Mouse (Mus musculus): Measurements from ENCODE around the gene Gm8897. TPM values are rescaled to one million over a fixed set of nuclear protein-coding genes. Genes with fewer than 3 reads are reported as not detected.
"Not testable (repeated sequence)": the region's sequence is repeated elsewhere in the genome, so short reads cannot be mapped to it uniquely, and the experiment has no call there.

The Gm8897 gene
- not detected in 2 replicates for polyA plus RNA-seq (2016; fragmentation: Nextera tagmentation; extraction: Ambion mirVana)

GRCm38 (mm10) chr5:11416118-11416517, at the start of gene Gm8897:
Gene Gm8897 (plus strand): TSS chr5:11416418.
- not testable (repeated sequence) for H3K9me3 ChIP-seq; H3K4me1 ChIP-seq; H3K4me3 ChIP-seq; H3K27ac ChIP-seq; H3K4me2 ChIP-seq (replicated peaks); H3K27me3 ChIP-seq; H3K9ac ChIP-seq; H3K36me3 ChIP-seq; ATAC-seq (ENCODE audit: insufficient number of reproducible peaks, insufficient read depth, low FRiP score, low TSS enrichment)
- 70% methylated on average over 2 of the region's 2 CpGs for WGBS

- 64% methylated on average over 1 of the region's 1 CpGs for WGBS
- not testable (repeated sequence) for H3K27me3 ChIP-seq; H3K4me1 ChIP-seq; H3K4me3 ChIP-seq; ATAC-seq (ENCODE audit: insufficient number of reproducible peaks, insufficient read depth, low FRiP score, low TSS enrichment); H3K9me3 ChIP-seq; H3K27ac ChIP-seq; H3K36me3 ChIP-seq; H3K4me2 ChIP-seq (replicated peaks); H3K9ac ChIP-seq
These were observed 473 bp downstream of the Gm8897 start for GRCm38 (mm10) chr5:11416691-11417090.

Other genes with a start within 250 kb of the Gm8897 start
- gene Gm5861, start 233.3 kb upstream of the Gm8897 start, polyA plus RNA-seq (2016; fragmentation: Nextera tagmentation; extraction: Ambion mirVana) = not detected in 2 replicates
- gene Gm8890, start 160.4 kb upstream of the Gm8897 start, polyA plus RNA-seq (2016; fragmentation: Nextera tagmentation; extraction: Ambion mirVana) = not detected in 2 replicates
- gene Speer1, start 74.9 kb upstream of the Gm8897 start, polyA plus RNA-seq (2016; fragmentation: Nextera tagmentation; extraction: Ambion mirVana) = not detected in 2 replicates
- gene Gm8906, start 86.3 kb downstream of the Gm8897 start, polyA plus RNA-seq (2016; fragmentation: Nextera tagmentation; extraction: Ambion mirVana) = not detected in 2 replicates
- not detected in 2 replicates for gene Gm6460, start 178.5 kb downstream of the Gm8897 start, polyA plus RNA-seq (2016; fragmentation: Nextera tagmentation; extraction: Ambion mirVana)

Measured in embryonic facial prominence, embryonic 12.5 days (tissue).